Mouse (Mus musculus) heart, adult 2 months (tissue): ENCODE measurements around the gene Tamm41. TPM values are rescaled to one million over a fixed set of nuclear protein-coding genes. Genes with fewer than 3 reads are reported as not detected.

Experiments used
- DNase-seq, 2 experiments: peaks; one replicate each; pipeline ENCODE4 v3.0.0; 2021
- H3K27ac ChIP-seq: fragments of 200-600 bp; 2 replicates; pipeline ENCODE4 v1.8.1; 2022
- H3K27me3 ChIP-seq: fragments of 200-500 bp; 2 replicates; pipeline ENCODE4 v1.6.1; 2012; ENCODE audit warnings: mild to moderate bottlenecking, low read length, inconsistent platforms, mixed read lengths; ENCODE audit not compliant: control insufficient read depth, insufficient read depth
- H3K36me3 ChIP-seq: fragments of 200-500 bp; 2 replicates; pipeline ENCODE4 v1.6.1; 2012; ENCODE audit warnings: low read length, inconsistent platforms; ENCODE audit not compliant: control insufficient read depth, insufficient read depth
- H3K4me1 ChIP-seq: fragments of 200-500 bp; 2 replicates; pipeline ENCODE4 v1.6.1; 2011; ENCODE audit warnings: low read length; ENCODE audit not compliant: control insufficient read depth, insufficient read depth
- H3K4me3 ChIP-seq: fragments of 200-600 bp; 2 replicates; pipeline ENCODE4 v1.8.1; 2022
- H3K79me2 ChIP-seq: fragments of 200-500 bp; replicated peaks from 2 replicates; pipeline ENCODE4 v1.6.1; 2012; ENCODE audit warnings: mild to moderate bottlenecking, inconsistent platforms, low read length, moderate library complexity, mixed read lengths; ENCODE audit not compliant: control insufficient read depth, insufficient read depth
- H3K9ac ChIP-seq: fragments of 200-500 bp; 2 replicates; pipeline ENCODE4 v1.6.1; 2012; ENCODE audit warnings: low read depth, mild to moderate bottlenecking, control low read depth, inconsistent platforms, low read length, mixed read lengths
- CTCF ChIP-seq: fragments of 200-600 bp; IDR thresholded peaks from 2 replicates; pipeline ENCODE4 v1.8.1; 2022; ENCODE audit warnings: antibody characterized with exemption, mild to moderate bottlenecking, moderate library complexity
- EP300 ChIP-seq: fragments of 200-500 bp; IDR thresholded peaks from 2 replicates; pipeline ENCODE4 v1.6.1; 2011; ENCODE audit warnings: low read depth, low read length, control low read depth; ENCODE audit not compliant: insufficient read depth
- POLR2A ChIP-seq: fragments of 200-500 bp; IDR thresholded peaks from 2 replicates; pipeline ENCODE4 v1.6.1; 2011; ENCODE audit warnings: mild to moderate bottlenecking, low read depth, low read length, control low read depth; ENCODE audit not compliant: insufficient read depth
- WGBS: fragments of 180-500 bp; shearing (Covaris S2); methylation state at CpG from one replicate; pipeline ENCODE4 v1.1.7; 2018; 5-methylcytosine and 5-hydroxymethylcytosine counted together
- intact Hi-C: fragments of 180-260 bp; cut with DNase I; formaldehyde crosslinking; loops from one replicate; pipeline ENCODE4 v1.15.1; 2025
- polyA plus RNA-seq: library from polyadenylated mRNA; depleted of rRNA; stranded (reverse); fragments of >200 nt; gene quantifications from 2 replicates; pipeline ENCODE4 v1.2.3, GENCODE M21; 2012
- total RNA-seq, 2 experiments: library from RNA; stranded (reverse); gene quantifications; 2 replicates each; pipeline ENCODE4 v1.2.3; 2021

Gene Tamm41
- total and polyA plus RNA-seq, 3 experiments = 11.3 to 12.9 (median 12.8) TPM

- no peaks in the 10 kb centered on the region for H3K79me2 ChIP-seq
- no peak for TF ChIP-seq EP300
- no peak for TF ChIP-seq POLR2A
- no peak for TF ChIP-seq CTCF
- H3K4me1 ChIP-seq = no peaks in the 10 kb centered on the region
- no peak overlapping the region for H3K4me3 ChIP-seq
- H3K36me3 ChIP-seq = no peaks in the 10 kb centered on the region
- no peak overlapping the region for H3K27ac ChIP-seq
- no peak for DNase-seq
- no peak overlapping the region for H3K9ac ChIP-seq
- 46% methylated on average over 5 of the region's 5 CpGs for WGBS
- intact Hi-C loops = no loop called here
- H3K27me3 ChIP-seq = no peaks in the 10 kb centered on the region
Measured at GRCm38 (mm10) chr6:115062605-115063350, 25.1 kb upstream of the Tamm41 start.

- Histone ChIP-seq H3K36me3 (no peaks in the 10 kb centered on the region), H3K4me3 (no peak overlapping the region), H3K27me3 (no peaks in the 10 kb centered on the region), H3K79me2 (no peaks in the 10 kb centered on the region), H3K4me1 (no peaks in the 10 kb centered on the region), H3K27ac (no peak overlapping the region), H3K9ac (no peak overlapping the region)
- DNase-seq = no peak
- intact Hi-C loops = no loop called here
- TF ChIP-seq CTCF = no peak
- no peak for TF ChIP-seq POLR2A
- TF ChIP-seq EP300 = no peak
- WGBS = 27% methylated on average over 5 of the region's 5 CpGs
Measured at GRCm38 (mm10) chr6:115059227-115059626, 21.6 kb upstream of the Tamm41 start.

- Histone ChIP-seq H3K4me3 (no peak overlapping the region), H3K79me2 (no peaks in the 10 kb centered on the region), H3K36me3 (no peaks in the 10 kb centered on the region), H3K9ac (no peak overlapping the region), H3K4me1 (no peaks in the 10 kb centered on the region), H3K27me3 (no peaks in the 10 kb centered on the region), H3K27ac (no peak overlapping the region)
- intact Hi-C loops = no loop called here
- 24% methylated on average over 2 of the region's 2 CpGs for WGBS
- DNase-seq = no peak
- TF ChIP-seq EP300 (no peak), CTCF (no peak)
Measured at GRCm38 (mm10) chr6:115056699-115057098, 19.0 kb upstream of the Tamm41 start.

GRCm38 (mm10) chr6:115055440-115055839 is 17.8 kb upstream of the Tamm41 start:
- no peak for TF ChIP-seq EP300
- no peak for TF ChIP-seq POLR2A
- no peak for TF ChIP-seq CTCF
- Histone ChIP-seq H3K27ac (no peak overlapping the region), H3K9ac (no peak overlapping the region), H3K79me2 (no peaks in the 10 kb centered on the region), H3K27me3 (no peaks in the 10 kb centered on the region), H3K4me1 (no peaks in the 10 kb centered on the region), H3K4me3 (no peak overlapping the region), H3K36me3 (no peaks in the 10 kb centered on the region)
- 78% methylated on average over 4 of the region's 4 CpGs for WGBS
- no peak for DNase-seq
- intact Hi-C loops = no loop called here

GRCm38 (mm10) chr6:115051586-115052197 is 14.0 kb upstream of the Tamm41 start:
- Histone ChIP-seq H3K27me3 (no peaks in the 10 kb centered on the region), H3K36me3 (no peaks in the 10 kb centered on the region), H3K4me3 (no peak overlapping the region), H3K27ac (no peak overlapping the region), H3K9ac (no peak overlapping the region), H3K4me1 (no peaks in the 10 kb centered on the region), H3K79me2 (no peaks in the 10 kb centered on the region)
- DNase-seq = no peak
- intact Hi-C loops = no loop called here
- TF ChIP-seq CTCF = no peak
- TF ChIP-seq EP300 = no peak
- no peak for TF ChIP-seq POLR2A
- WGBS = 45% methylated on average over 6 of the region's 6 CpGs

- intact Hi-C loops = loop anchor here (5.0 kb wide), 1 partner anchor 218 kb away; no protein-coding TSS in a partner anchor
- no peak for TF ChIP-seq POLR2A
- TF ChIP-seq EP300 = no peak
- peak; percentile 60 for TF ChIP-seq CTCF
- Histone ChIP-seq H3K79me2 (no peaks in the 10 kb centered on the region), H3K36me3 (no peaks in the 10 kb centered on the region), H3K9ac (no peak overlapping the region), H3K4me1 (no peaks in the 10 kb centered on the region), H3K27me3 (no peaks in the 10 kb centered on the region), H3K4me3 (no peak overlapping the region), H3K27ac (no peak overlapping the region)
- WGBS = 24% methylated on average over 4 of the region's 4 CpGs
- DNase-seq = no peak
Measured at GRCm38 (mm10) chr6:115049015-115049414, 11.3 kb upstream of the Tamm41 start.
